Mouse (Mus musculus): Measurements from ENCODE around the gene 4933428G20Rik. TPM values are rescaled to one million over a fixed set of nuclear protein-coding genes. Genes with fewer than 3 reads are reported as not detected.

The 4933428G20Rik gene
- polyA plus RNA-seq, 1 experiment from 2014 or later: 0.11 TPM

DNA sequence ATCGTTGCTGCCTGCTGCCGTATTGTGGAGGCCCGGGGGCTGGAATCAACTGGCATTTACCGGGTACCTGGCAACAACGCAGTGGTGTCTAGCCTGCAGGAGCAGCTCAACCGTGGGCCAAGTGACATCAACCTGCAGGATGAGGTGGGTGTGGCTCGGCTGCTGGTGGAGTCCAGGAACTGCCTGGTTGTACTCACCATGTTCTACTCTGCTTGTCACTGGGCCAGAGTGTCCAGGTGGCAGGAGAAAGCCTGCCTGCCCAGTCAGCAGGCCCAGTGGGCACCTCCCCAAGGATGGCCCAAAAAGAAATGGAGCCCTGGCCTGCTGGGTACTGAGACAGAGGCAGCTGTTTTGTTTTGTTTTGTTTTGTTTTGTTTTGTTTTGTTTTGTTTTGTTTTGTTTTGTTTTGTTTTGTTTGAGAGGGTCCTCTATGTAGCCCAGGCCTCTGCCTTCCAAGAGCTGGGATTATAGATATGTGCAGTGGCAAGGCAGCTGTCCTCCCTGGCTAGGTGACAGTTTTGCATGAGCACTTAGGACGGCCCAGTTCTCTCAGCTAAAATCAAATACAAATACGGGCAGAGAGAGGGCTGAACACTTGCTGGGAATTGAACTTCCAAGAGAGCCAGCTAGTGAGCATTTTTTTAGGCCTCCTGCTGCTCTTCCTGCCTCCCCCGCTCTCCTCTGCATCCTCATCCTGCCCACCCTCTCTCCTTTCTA, 33.5 kb downstream of the 4933428G20Rik start:
- Histone ChIP-seq H3K27ac (ENCODE audit: low read depth, low read length) (no peak overlapping the region), H3K36me3 (ENCODE audit: control insufficient read depth, insufficient read depth, low read length) (peaks cover 53% of the 10 kb centered on the region), H3K4me1 (ENCODE audit: control insufficient read depth, insufficient read depth, low read length) (no peaks in the 10 kb centered on the region), H3K4me3 (ENCODE audit: low read depth, low read length) (no peak overlapping the region), H3K27me3 (ENCODE audit: control insufficient read depth, insufficient read depth, low read length) (no peaks in the 10 kb centered on the region), H3K9me3 (replicated peaks; ENCODE audit: control insufficient read depth, low read length) (no peaks in the 10 kb centered on the region), H3K9ac (ENCODE audit: low read depth, low read length) (peak overlapping the region; percentile 16; the same call in 1 of the 2 replicates), H3K4me2 (no peak overlapping the region)
- 78% methylated on average over 10 of the region's 10 CpGs for WGBS (ENCODE audit: insufficient replicate concordance)
- no peak for ATAC-seq (replicated peaks; ENCODE audit: insufficient number of reproducible peaks, low FRiP score, low TSS enrichment)

DNA sequence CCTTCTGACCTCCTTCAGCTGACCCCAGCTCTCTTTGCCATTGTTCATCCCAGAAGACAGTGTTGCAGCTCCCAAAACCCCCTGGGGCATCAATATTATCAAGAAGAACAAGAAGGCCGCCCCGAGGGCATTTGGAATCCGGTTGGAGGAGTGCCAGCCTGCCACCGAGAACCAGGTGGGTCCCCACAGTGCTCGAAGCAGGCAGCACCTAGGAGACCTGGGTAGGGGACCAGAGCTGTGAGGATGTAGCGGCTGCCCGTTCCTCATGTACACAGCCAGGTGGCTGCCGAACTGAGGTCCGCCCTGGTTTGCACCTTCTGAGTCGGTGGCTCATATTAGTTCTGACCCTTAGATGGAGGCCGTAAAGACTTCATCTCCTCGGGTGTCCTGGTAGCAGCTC, 34.2 kb downstream of the 4933428G20Rik start:
- Histone ChIP-seq H3K27me3 (ENCODE audit: control insufficient read depth, insufficient read depth, low read length) (no peaks in the 10 kb centered on the region), H3K9me3 (replicated peaks; ENCODE audit: control insufficient read depth, low read length) (no peaks in the 10 kb centered on the region), H3K36me3 (ENCODE audit: control insufficient read depth, insufficient read depth, low read length) (peaks cover 56% of the 10 kb centered on the region), H3K4me1 (ENCODE audit: control insufficient read depth, insufficient read depth, low read length) (no peaks in the 10 kb centered on the region), H3K4me2 (no peak overlapping the region), H3K9ac (ENCODE audit: low read depth, low read length) (no peak overlapping the region), H3K27ac (ENCODE audit: low read depth, low read length) (no peak overlapping the region), H3K4me3 (ENCODE audit: low read depth, low read length) (no peak overlapping the region)
- WGBS (ENCODE audit: insufficient replicate concordance): 90% methylated on average over 12 of the region's 12 CpGs
- no peak for ATAC-seq (replicated peaks; ENCODE audit: insufficient number of reproducible peaks, low FRiP score, low TSS enrichment)

DNA sequence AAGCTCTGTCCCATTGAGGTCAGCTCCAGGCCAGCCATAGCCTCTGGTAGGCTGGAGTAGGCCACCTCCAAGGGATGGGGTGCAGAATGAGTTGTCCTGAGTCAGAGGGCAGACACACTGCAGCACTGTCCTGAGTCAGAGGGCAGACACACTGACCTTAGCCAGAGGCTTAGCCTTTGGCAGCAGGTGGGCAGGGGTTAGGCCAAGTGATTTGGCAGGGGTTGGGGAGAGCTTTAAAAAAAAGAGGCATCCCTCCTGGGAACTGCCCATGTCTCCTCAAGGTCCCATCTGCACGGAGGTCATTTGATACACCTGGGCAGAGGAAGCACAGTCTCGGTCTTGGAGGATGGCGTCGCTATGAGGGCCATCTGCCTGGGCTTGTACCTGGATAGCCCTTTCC, 36.1 kb downstream of the 4933428G20Rik start:
- Histone ChIP-seq H3K27me3 (ENCODE audit: control insufficient read depth, insufficient read depth, low read length) (no peaks in the 10 kb centered on the region), H3K4me3 (ENCODE audit: low read depth, low read length) (no peak overlapping the region), H3K9me3 (replicated peaks; ENCODE audit: control insufficient read depth, low read length) (no peaks in the 10 kb centered on the region), H3K4me2 (no peak overlapping the region), H3K27ac (ENCODE audit: low read depth, low read length) (no peak overlapping the region), H3K9ac (ENCODE audit: low read depth, low read length) (no peak overlapping the region), H3K36me3 (ENCODE audit: control insufficient read depth, insufficient read depth, low read length) (peaks cover 61% of the 10 kb centered on the region), H3K4me1 (ENCODE audit: control insufficient read depth, insufficient read depth, low read length) (no peaks in the 10 kb centered on the region)
- 90% methylated on average over 4 of the region's 4 CpGs for WGBS (ENCODE audit: insufficient replicate concordance)
- ATAC-seq (replicated peaks; ENCODE audit: insufficient number of reproducible peaks, low FRiP score, low TSS enrichment): no peak

DNA sequence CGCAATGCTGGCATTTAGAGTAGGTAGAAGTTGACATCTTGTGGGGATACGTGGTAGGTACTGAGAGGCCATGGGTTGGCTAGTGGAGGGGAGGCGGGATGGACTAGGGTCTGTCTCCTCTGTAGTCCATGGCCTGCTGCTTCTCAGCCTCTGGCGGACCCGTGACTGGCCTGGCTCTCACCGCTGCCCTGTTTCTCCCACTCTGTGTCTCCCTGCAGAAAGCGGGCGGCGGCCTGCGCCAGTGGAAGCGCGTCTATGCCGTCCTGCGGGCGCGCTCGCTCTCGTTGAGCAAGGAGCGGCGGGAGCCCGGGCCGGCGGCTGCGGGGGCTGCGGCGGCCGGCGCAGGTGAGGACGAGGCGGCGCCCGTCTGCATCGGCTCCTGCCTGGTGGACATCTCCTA, 37.0 kb downstream of the 4933428G20Rik start:
- no peaks in the 10 kb centered on the region for H3K4me1 ChIP-seq (ENCODE audit: control insufficient read depth, insufficient read depth, low read length)
- H3K27me3 ChIP-seq (ENCODE audit: control insufficient read depth, insufficient read depth, low read length): no peaks in the 10 kb centered on the region
- no peak overlapping the region for H3K4me3 ChIP-seq (ENCODE audit: low read depth, low read length)
- H3K9me3 ChIP-seq (replicated peaks; ENCODE audit: control insufficient read depth, low read length): no peaks in the 10 kb centered on the region
- H3K27ac ChIP-seq (ENCODE audit: low read depth, low read length): no peak overlapping the region
- no peak overlapping the region for H3K9ac ChIP-seq (ENCODE audit: low read depth, low read length)
- 51% methylated on average over 33 of the region's 33 CpGs for WGBS (ENCODE audit: insufficient replicate concordance)
- H3K36me3 ChIP-seq (ENCODE audit: control insufficient read depth, insufficient read depth, low read length): peaks cover 61% of the 10 kb centered on the region
- no peak for ATAC-seq (replicated peaks; ENCODE audit: insufficient number of reproducible peaks, low FRiP score, low TSS enrichment)
- no peak overlapping the region for H3K4me2 ChIP-seq

DNA sequence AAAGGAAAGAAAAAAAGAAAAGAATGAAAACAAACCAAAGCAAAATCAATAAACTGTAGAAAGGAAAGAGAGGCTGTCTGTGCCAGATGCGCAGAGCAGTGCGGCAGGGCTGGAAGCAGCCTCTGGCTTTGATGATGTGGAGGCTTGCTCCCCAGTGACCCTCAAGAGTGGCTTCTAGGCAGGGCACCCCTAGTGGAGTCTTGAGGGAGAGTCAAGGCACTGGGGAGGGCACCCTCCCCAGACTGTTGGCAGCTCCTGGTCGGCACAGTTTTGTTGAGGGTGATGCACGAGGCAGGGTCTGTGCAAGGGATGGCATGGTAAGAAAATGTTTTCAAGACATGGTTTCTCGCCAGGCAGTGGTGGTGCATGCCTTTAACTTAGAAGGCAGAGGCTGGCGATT, 37.6 kb downstream of the 4933428G20Rik start:
- H3K4me1 ChIP-seq (ENCODE audit: control insufficient read depth, insufficient read depth, low read length): no peaks in the 10 kb centered on the region
- no peak overlapping the region for H3K27ac ChIP-seq (ENCODE audit: low read depth, low read length)
- no peak overlapping the region for H3K9ac ChIP-seq (ENCODE audit: low read depth, low read length)
- WGBS (ENCODE audit: insufficient replicate concordance): 87% methylated on average over 6 of the region's 6 CpGs
- no peaks in the 10 kb centered on the region for H3K27me3 ChIP-seq (ENCODE audit: control insufficient read depth, insufficient read depth, low read length)
- no peak overlapping the region for H3K4me3 ChIP-seq (ENCODE audit: low read depth, low read length)
- peaks cover 61% of the 10 kb centered on the region for H3K36me3 ChIP-seq (ENCODE audit: control insufficient read depth, insufficient read depth, low read length)
- ATAC-seq (replicated peaks; ENCODE audit: insufficient number of reproducible peaks, low FRiP score, low TSS enrichment): no peak
- no peaks in the 10 kb centered on the region for H3K9me3 ChIP-seq (replicated peaks; ENCODE audit: control insufficient read depth, low read length)
- no peak overlapping the region for H3K4me2 ChIP-seq

DNA sequence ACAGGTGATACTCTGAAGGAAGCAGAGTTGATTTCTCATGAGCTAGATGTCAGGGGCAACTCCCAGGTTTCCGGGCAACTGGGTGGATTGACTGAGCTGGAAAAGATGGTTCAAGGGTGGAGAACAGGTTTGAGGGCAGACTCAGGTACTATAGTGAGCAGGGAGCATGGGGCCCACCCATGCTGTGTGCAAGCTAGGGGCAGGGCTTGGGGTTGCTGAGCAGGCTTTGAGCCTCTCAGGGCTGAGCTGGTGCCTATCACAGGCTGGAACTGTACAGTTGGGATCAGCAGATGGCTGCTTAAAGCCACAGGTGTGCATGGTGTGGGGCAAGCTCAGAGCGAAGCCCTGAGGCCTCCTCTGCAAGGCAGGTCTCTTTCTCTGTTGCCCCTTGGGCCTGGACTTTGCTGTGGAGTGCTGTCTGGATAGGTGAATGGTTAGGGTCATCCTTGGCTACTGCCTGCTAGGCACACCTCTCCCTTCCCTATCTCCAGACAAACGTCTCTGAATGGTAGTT, 38.8 kb downstream of the 4933428G20Rik start:
- Histone ChIP-seq H3K27me3 (ENCODE audit: control insufficient read depth, insufficient read depth, low read length) (no peaks in the 10 kb centered on the region), H3K4me3 (ENCODE audit: low read depth, low read length) (no peak overlapping the region), H3K9me3 (replicated peaks; ENCODE audit: control insufficient read depth, low read length) (no peaks in the 10 kb centered on the region), H3K4me2 (no peak overlapping the region), H3K36me3 (ENCODE audit: control insufficient read depth, insufficient read depth, low read length) (peaks cover 53% of the 10 kb centered on the region), H3K9ac (ENCODE audit: low read depth, low read length) (no peak overlapping the region), H3K27ac (ENCODE audit: low read depth, low read length) (no peak overlapping the region), H3K4me1 (ENCODE audit: control insufficient read depth, insufficient read depth, low read length) (no peaks in the 10 kb centered on the region)
- no peak for ATAC-seq (replicated peaks; ENCODE audit: insufficient number of reproducible peaks, low FRiP score, low TSS enrichment)
- 95% methylated on average over 3 of the region's 3 CpGs for WGBS (ENCODE audit: insufficient replicate concordance)

DNA sequence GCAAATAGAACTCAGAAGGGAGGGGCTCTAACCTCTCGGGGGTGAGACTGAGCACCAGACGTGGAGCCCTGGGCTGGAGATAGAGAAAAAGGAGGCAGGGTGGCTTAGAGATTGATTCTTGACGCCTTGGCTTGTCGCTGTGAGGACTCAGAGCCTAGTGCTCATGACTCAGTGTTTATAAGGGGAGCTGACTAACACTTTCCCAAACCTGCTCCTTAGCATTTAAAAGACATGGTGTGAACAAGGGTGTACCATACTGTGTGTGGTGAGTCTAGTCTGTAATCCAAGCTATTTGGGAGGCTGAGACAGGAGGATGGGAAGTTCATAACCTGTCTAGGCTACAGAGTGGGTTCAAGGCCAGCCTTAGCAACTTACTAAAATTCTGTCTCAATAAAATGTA, 43.0 kb downstream of the 4933428G20Rik start:
- ATAC-seq (replicated peaks; ENCODE audit: insufficient number of reproducible peaks, low FRiP score, low TSS enrichment): no peak
- Histone ChIP-seq H3K4me3 (ENCODE audit: low read depth, low read length) (no peak overlapping the region), H3K4me1 (ENCODE audit: control insufficient read depth, insufficient read depth, low read length) (peaks cover 2% of the 10 kb centered on the region; the same call in 1 of the 2 replicates), H3K27ac (ENCODE audit: low read depth, low read length) (no peak overlapping the region), H3K4me2 (no peak overlapping the region), H3K9ac (ENCODE audit: low read depth, low read length) (no peak overlapping the region), H3K27me3 (ENCODE audit: control insufficient read depth, insufficient read depth, low read length) (no peaks in the 10 kb centered on the region), H3K36me3 (ENCODE audit: control insufficient read depth, insufficient read depth, low read length) (peaks cover 46% of the 10 kb centered on the region), H3K9me3 (replicated peaks; ENCODE audit: control insufficient read depth, low read length) (no peaks in the 10 kb centered on the region)
- 79% methylated on average over 4 of the region's 4 CpGs for WGBS (ENCODE audit: insufficient replicate concordance)

DNA sequence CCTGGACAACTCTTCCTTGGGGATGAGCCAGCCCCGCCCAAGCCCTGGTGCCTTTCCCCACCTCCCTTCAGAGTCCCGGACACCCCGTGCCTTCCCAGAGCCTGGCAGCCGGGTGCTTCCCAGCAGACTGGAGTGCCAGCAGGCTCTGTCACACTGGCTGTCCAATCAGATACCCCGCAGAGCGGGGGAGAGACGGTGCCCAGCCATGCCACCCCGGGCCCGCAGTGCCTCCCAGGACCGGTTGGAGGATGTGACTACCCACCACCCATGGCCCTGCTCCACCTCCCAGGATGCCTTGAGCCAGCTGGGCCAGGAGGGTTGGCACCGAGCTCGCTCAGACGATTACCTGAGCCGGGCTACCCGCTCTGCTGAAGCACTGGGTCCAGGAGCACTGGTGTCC, 48.5 kb downstream of the 4933428G20Rik start:
- Histone ChIP-seq H3K27ac (ENCODE audit: low read depth, low read length) (no peak overlapping the region), H3K4me3 (ENCODE audit: low read depth, low read length) (no peak overlapping the region)
- 94% methylated on average over 15 of the region's 15 CpGs for WGBS (ENCODE audit: insufficient replicate concordance)

More for the DNA sequence above, 48.5 kb downstream of the 4933428G20Rik start:
- Histone ChIP-seq H3K9ac (ENCODE audit: low read depth, low read length) (0 out of 2 replicates have a peak overlapping the region, but pooled peaks have one; percentile 34), H3K27me3 (ENCODE audit: control insufficient read depth, insufficient read depth, low read length) (no peaks in the 10 kb centered on the region), H3K9me3 (replicated peaks; ENCODE audit: control insufficient read depth, low read length) (no peaks in the 10 kb centered on the region), H3K4me2 (no peak overlapping the region), H3K36me3 (ENCODE audit: control insufficient read depth, insufficient read depth, low read length) (peaks cover 51% of the 10 kb centered on the region), H3K4me1 (ENCODE audit: control insufficient read depth, insufficient read depth, low read length) (peaks cover 24% of the 10 kb centered on the region)
- ATAC-seq (replicated peaks; ENCODE audit: insufficient number of reproducible peaks, low FRiP score, low TSS enrichment): no peak

Data from heart, embryonic 11.5 days (tissue).